Mouse (Mus musculus) testis, adult 2 months (tissue): Measurements from ENCODE around the gene Ero1lb.

Experiments used
- CTCF ChIP-seq: fragments of 200-500 bp; IDR thresholded peaks from 2 replicates; pipeline ENCODE4 v1.5.1; 2012; ENCODE audit warnings: low read depth, mild to moderate bottlenecking, inconsistent platforms, low read length, moderate library complexity; ENCODE audit not compliant: control insufficient read depth, insufficient read depth, insufficient replicate concordance
- POLR2A ChIP-seq: fragments of 200-500 bp; IDR thresholded peaks from 2 replicates; pipeline ENCODE4 v1.6.1; 2012; ENCODE audit warnings: low read depth, mild to moderate bottlenecking, inconsistent platforms, low read length, moderate library complexity; ENCODE audit not compliant: control insufficient read depth

GRCm38 (mm10) chr13:12537971-12538370 is 27.7 kb upstream of the Ero1lb start:
- TF ChIP-seq CTCF, result no peak
- TF ChIP-seq POLR2A, result no peak
